Mouse (Mus musculus) megakaryocyte, embryonic 14.5 days (primary cell): Measurements from ENCODE around the gene Gmcl1. TPM values are rescaled to one million over a fixed set of nuclear protein-coding genes. Genes with fewer than 3 reads are reported as not detected.

Experiments used
- H3K27me3 ChIP-seq: replicated peaks from 2 replicates; pipeline ENCODE3; 2012; ENCODE audit warnings: inconsistent platforms
- H3K36me3 ChIP-seq: replicated peaks from 2 replicates; pipeline ENCODE3; 2012; ENCODE audit warnings: low read length, inconsistent platforms, mixed read lengths
- H3K4me1 ChIP-seq: 2 replicates; pipeline ENCODE4 v1.6.1; 2012; ENCODE audit warnings: inconsistent platforms
- H3K4me3 ChIP-seq: replicated peaks from 2 replicates; pipeline ENCODE3; 2012; ENCODE audit warnings: moderate library complexity, mild to moderate bottlenecking, inconsistent platforms
- H3K9me3 ChIP-seq: 2 replicates; pipeline ENCODE4 v1.6.1; 2012; ENCODE audit warnings: inconsistent platforms
- FLI1 ChIP-seq: IDR thresholded peaks from 2 replicates; pipeline ENCODE4 v1.6.1; 2012; ENCODE audit warnings: low read length, inconsistent platforms, mixed read lengths
- GATA1 ChIP-seq: IDR thresholded peaks from 3 replicates; pipeline ENCODE4 v1.6.1; 2012; ENCODE audit warnings: mixed read lengths, low read length, inconsistent platforms, borderline replicate concordance
- polyA plus RNA-seq: library from polyadenylated mRNA; stranded (reverse); fragments of >175 nt; gene quantifications from 2 replicates; pipeline ENCODE4 v1.2.3, GENCODE M21; 2012; ENCODE audit warnings: low replicate concordance; ENCODE audit not compliant: insufficient read depth

The Gmcl1 gene
- polyA plus RNA-seq, 1 experiment, result 4.3 TPM

DNA sequence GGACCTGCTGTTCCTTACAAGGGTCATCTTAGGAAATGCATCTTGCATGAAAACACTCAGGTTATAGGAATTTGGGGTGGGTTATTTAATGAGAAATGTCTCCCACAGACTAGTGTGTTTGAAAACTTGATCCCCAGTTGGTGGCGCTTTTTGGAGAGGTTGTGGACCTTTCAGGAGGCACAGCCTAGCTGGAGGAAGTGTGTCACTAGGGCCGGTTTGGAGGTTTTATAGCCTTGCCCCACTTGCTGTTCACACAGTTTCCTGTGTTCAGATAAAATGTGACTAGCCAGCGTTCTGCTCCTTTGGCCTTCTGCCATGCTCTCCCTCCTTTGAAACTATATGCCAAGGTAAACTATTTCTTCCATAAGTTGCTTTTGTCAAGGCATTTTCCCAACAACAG is 7.5 kb upstream of the Gmcl1 start:
- H3K9me3 ChIP-seq, result peaks cover 20% of the 10 kb centered on the region
- H3K36me3 ChIP-seq, result peaks cover 70% of the 10 kb centered on the region
- no peak overlapping the region for H3K4me3 ChIP-seq
- no peak for TF ChIP-seq FLI1
- TF ChIP-seq GATA1, result no peak
- no peaks in the 10 kb centered on the region for H3K27me3 ChIP-seq
- peaks cover 38% of the 10 kb centered on the region for H3K4me1 ChIP-seq

DNA sequence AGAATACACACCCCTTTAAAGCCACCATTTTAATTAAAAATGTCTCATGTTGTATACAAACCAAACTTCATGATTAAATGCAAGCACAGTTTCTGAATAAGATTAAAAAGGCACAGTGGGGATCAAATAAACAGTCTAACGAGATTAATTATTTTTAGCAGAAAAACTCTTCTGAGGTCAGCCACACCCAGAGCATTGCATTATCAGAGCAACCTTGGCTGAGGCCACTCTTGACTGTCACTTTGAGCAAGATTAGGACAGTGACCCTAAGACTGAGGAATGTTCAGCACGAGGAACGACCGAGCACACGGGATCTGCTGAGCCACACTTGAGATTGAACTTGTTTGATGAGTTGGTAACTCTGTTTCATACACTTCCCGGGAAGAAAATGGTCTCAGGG is 3.6 kb upstream of the Gmcl1 start:
- H3K4me1 ChIP-seq, result peaks cover 57% of the 10 kb centered on the region
- no peaks in the 10 kb centered on the region for H3K27me3 ChIP-seq
- no peak for TF ChIP-seq GATA1
- TF ChIP-seq FLI1, result no peak
- no peak overlapping the region for H3K4me3 ChIP-seq
- peaks cover 46% of the 10 kb centered on the region for H3K36me3 ChIP-seq
- H3K9me3 ChIP-seq, result peaks cover 12% of the 10 kb centered on the region

DNA sequence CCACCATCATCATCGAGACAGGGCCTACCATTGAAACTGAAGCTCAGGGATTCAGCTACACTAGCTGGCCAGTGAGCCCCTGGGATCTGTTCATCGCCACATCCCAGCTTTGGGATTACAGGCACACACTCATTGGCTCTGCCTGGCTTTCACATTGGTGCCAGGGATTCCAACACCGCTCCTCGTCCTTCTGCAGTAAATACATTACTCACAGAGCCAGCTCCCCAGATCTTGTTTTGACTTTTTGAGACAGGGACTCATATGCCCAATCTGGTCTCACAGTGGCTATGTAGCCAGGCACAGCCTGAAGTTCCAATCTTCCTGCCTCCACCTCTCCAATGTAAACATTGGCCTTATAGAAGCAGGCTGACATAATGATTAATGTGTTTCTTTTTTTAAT is 3.1 kb upstream of the Gmcl1 start:
- no peak for TF ChIP-seq FLI1
- TF ChIP-seq GATA1, result no peak
- Histone ChIP-seq H3K9me3 (peaks cover 9% of the 10 kb centered on the region), H3K36me3 (peaks cover 41% of the 10 kb centered on the region), H3K27me3 (no peaks in the 10 kb centered on the region), H3K4me1 (peaks cover 58% of the 10 kb centered on the region), H3K4me3 (peak overlapping the region; percentile 21)

DNA sequence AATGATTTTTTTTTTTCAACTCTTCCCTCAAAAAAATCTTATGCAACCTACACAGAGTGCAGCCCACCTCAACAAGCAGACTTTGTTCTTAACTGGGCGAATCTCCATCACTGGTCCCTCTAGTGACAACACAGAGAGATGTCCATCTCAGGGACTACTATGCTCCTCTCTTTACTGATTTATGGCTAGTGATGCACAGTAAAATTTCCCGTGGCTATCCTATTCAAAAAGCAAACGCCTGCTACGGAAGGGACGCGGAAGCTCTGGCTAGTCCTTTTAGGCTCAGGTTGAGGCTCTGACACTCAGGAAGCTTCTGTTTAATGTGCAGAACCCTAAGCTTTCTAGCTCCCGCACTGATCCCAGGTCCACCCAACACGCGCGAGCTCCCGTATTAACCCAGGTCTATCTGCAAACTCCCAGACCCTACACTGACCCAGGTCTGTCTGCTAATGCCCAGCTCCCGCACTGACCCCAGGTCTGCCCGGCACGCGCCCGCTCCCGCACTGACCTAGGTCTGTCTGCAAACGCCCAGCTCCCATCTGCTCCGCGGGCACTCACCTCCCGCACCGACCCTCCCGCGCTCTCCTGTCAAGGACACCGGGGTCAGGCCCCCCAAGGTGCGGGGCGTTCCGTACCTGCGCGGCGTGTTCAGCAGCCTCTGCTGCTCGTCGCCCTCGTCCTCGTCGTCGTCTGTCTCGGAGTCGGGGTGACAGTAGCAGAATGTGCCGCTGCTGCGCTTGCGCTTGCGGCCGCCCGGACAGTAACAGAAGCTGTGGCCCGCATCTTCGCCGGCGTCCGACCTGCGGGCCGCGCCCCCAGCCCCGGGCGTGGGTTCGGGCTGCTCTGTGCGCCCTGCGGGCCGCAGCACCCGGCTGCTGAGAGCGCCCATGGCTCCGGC is 658 bp downstream of the Gmcl1 start:
- Histone ChIP-seq H3K36me3 (peaks cover 12% of the 10 kb centered on the region), H3K4me1 (peaks cover 43% of the 10 kb centered on the region), H3K9me3 (no peaks in the 10 kb centered on the region), H3K4me3 (peak overlapping the region; percentile 99), H3K27me3 (no peaks in the 10 kb centered on the region)
- TF ChIP-seq FLI1 (no peak), GATA1 (no peak)

DNA sequence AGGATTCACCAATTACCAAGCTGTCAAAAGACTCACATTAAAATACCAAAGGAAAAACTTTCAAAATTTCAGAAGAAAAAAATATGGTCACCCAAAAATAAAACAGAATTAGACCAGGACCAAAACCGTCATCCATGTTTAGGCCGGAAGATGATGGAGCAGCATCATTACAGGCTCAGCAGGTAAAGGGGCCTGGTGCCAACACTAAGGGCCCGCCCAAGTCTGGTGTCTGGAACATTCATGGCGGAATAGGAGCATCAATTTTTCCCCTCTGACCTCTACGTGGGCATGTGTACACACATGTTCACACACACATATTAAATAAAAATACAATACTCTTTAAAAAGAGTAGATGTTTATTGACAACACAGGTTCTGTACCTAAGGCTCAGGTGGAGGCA is 4.5 kb downstream of the Gmcl1 start:
- no peak for TF ChIP-seq GATA1
- no peak for TF ChIP-seq FLI1
- peaks cover 29% of the 10 kb centered on the region for H3K36me3 ChIP-seq

DNA sequence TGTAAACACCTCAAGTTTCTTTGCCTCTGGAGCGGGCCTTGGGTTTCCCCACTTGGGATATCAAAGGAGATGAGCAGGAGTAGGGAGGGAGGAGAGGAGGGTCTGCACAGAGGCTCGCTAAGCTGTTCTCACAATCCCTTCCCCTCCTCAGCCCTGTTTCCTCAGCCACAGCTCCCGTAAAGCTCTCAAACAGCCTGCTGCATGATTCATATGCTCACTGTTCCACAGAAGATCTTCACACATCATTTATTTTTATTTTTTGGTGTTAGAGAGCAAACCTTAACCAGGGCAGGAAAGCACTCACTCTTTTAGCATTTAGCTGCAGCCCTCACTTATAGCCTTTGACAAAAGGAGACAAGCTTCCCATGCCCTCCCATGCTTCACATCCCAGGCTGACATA is 11.2 kb downstream of the Gmcl1 start:
- no peaks in the 10 kb centered on the region for H3K27me3 ChIP-seq
- peaks cover 73% of the 10 kb centered on the region for H3K36me3 ChIP-seq
- no peak overlapping the region for H3K4me3 ChIP-seq
- no peaks in the 10 kb centered on the region for H3K9me3 ChIP-seq
- TF ChIP-seq GATA1 (no peak), FLI1 (no peak)
- peaks cover 10% of the 10 kb centered on the region; the same call in 1 of the 2 replicates for H3K4me1 ChIP-seq

More for the DNA sequence above, 4.5 kb downstream of the Gmcl1 start:
- no peaks in the 10 kb centered on the region for H3K27me3 ChIP-seq
- H3K9me3 ChIP-seq, result no peaks in the 10 kb centered on the region
- no peak overlapping the region for H3K4me3 ChIP-seq
- H3K4me1 ChIP-seq, result peaks cover 25% of the 10 kb centered on the region

DNA sequence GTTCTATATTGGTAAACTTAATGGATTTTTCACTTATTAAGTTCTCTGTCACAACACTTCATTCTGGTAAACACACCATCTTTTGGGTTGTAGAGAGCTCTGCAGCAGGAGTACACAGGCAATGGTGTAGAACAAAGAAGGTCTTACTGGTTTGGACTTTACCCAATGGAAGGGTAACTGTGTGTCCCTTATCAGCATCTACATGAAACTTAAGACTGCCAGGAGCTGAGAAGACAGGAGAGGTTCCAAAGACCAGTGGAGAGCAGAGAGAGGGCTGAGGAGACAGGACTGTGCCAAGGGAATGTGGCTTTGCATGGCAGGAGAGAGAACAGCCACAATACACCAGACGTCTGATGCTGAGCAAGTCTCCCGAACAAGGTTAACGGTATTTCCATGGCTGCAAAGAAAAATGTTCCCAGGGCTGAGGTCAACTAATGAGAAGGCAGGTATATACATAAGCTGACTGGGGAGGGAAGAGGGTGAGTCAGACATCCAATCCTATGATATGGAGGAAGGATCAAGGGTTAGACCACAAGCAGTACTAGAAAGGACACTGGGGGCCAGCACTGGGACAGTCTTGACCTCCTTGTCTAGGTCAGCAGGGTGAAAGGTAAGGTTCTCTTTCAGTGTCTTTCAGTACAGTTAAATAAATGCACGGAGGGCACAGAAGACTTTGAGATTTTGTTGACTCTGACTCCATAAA is 25.0 kb downstream of the Gmcl1 start:
- H3K27me3 ChIP-seq, result no peaks in the 10 kb centered on the region
- H3K36me3 ChIP-seq, result peaks cover 79% of the 10 kb centered on the region
- no peak overlapping the region for H3K4me3 ChIP-seq
- TF ChIP-seq FLI1, result no peak
- TF ChIP-seq GATA1, result no peak
- H3K9me3 ChIP-seq, result no peaks in the 10 kb centered on the region
- 0 out of 2 replicates have a peak, but pooled peaks cover 4% of the 10 kb centered on the region for H3K4me1 ChIP-seq

DNA sequence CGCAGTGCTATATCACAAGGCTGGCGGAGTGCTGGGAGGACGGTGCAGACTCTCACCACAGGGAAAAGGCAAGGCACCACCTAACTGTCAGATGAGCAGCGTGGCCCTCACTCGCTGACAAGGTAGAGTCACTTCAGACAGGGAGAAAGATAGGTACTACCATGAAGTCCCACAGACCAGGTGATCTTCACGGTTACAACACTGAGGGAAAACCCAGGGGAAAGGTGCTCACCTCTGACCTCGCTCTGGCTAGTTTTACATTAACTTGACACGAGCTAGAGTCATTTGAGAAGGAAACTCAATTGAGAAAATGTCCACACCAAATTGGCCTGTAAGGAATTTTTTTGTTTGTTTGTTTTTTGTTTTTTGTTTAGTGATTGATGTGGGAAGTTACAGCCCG is 30.6 kb downstream of the Gmcl1 start:
- Histone ChIP-seq H3K9me3 (no peaks in the 10 kb centered on the region), H3K27me3 (no peaks in the 10 kb centered on the region), H3K36me3 (peaks cover 93% of the 10 kb centered on the region), H3K4me1 (no peaks in the 10 kb centered on the region), H3K4me3 (no peak overlapping the region)
- TF ChIP-seq GATA1 (no peak), FLI1 (no peak)

DNA sequence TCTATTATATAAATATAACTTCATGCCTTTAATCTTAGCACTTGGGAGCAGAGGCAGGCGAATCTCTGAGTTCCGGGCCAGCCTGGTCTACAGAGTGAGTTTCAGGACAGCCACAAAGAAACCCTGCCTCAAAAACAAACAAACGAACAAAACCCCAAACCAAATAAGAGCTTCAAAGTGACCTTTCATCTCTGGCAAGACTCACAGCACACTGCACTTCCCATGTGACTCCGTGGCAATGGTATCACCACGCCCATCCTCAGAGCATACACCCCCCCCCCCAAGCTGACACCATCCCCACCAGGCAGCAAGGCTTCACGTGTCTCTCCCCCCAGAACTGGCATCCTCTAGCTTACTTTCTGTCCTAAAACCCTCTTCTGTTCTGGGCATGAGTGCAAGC is 35.3 kb downstream of the Gmcl1 start:
- no peaks in the 10 kb centered on the region for H3K27me3 ChIP-seq

DNA sequence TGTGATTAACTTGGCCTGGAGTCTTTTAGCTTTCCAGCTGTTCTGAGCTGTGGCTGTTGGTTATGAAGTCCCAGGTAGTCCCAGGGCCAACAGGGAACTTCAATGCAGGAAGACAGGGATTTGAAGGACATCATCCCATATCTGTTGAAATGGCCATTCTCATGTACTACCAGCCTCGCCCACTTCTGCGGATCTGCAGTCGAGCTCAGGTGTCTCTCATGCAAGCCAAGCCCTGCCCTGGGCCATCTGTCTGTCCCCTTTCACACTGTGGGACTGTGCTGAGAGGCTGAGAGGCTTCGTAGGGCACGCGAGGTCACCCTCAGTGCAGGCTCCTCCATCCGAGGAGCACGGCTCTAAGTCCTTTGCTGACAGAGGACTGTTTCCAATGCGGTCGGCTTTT is 37.0 kb downstream of the Gmcl1 start:
- Histone ChIP-seq H3K36me3 (peaks cover 91% of the 10 kb centered on the region), H3K27me3 (no peaks in the 10 kb centered on the region), H3K4me1 (peaks cover 4% of the 10 kb centered on the region), H3K4me3 (no peak overlapping the region), H3K9me3 (no peaks in the 10 kb centered on the region)
- TF ChIP-seq GATA1 (no peak), FLI1 (no peak)

More for the DNA sequence above, 35.3 kb downstream of the Gmcl1 start:
- peaks cover 93% of the 10 kb centered on the region for H3K36me3 ChIP-seq
- H3K9me3 ChIP-seq, result no peaks in the 10 kb centered on the region
- no peak overlapping the region for H3K4me3 ChIP-seq
- TF ChIP-seq FLI1, result no peak
- TF ChIP-seq GATA1, result no peak
- H3K4me1 ChIP-seq, result peaks cover 4% of the 10 kb centered on the region
